Mouse (Mus musculus) thymus, postnatal 25 days (tissue): ENCODE measurements around the gene Rab1a.
"Not testable (repeated sequence)": the region's sequence is repeated elsewhere in the genome, so short reads cannot be mapped to it uniquely, and the experiment has no call there.

Source experiments
- DNase-seq: peaks from one replicate; pipeline ENCODE4 v3.0.0; 2022

The Rab1a gene

GRCm38 (mm10) chr11:20221671-20222070 lies 20.4 kb downstream of the Rab1a start:
- DNase-seq = not testable (repeated sequence)

- no peak for DNase-seq
These were observed 23.0 kb downstream of the Rab1a start for GRCm38 (mm10) chr11:20224196-20224595.

GRCm38 (mm10) chr11:20225938-20226337 lies 24.7 kb downstream of the Rab1a start:
- DNase-seq = no peak

GRCm38 (mm10) chr11:20228666-20229065 lies 27.4 kb downstream of the Rab1a start:
- DNase-seq = no peak

- no peak for DNase-seq
These were observed 28.1 kb downstream of the Rab1a start for GRCm38 (mm10) chr11:20229311-20229710.

- no peak for DNase-seq
These were observed 29.1 kb downstream of the Rab1a start for GRCm38 (mm10) chr11:20230286-20230685.

- no peak for DNase-seq
These were observed 30.1 kb downstream of the Rab1a start for GRCm38 (mm10) chr11:20231128-20231878.

- no peak for DNase-seq
These were observed 31.0 kb downstream of the Rab1a start for GRCm38 (mm10) chr11:20232016-20232755.

GRCm38 (mm10) chr11:20234233-20234632 lies 33.0 kb downstream of the Rab1a start:
- DNase-seq = peak; percentile 20

- no peak for DNase-seq
These were observed 35.8 kb downstream of the Rab1a start for GRCm38 (mm10) chr11:20237018-20237417.

- no peak for DNase-seq
These were observed 36.7 kb downstream of the Rab1a start for GRCm38 (mm10) chr11:20237976-20238375.

- no peak for DNase-seq
These were observed 38.1 kb downstream of the Rab1a start for GRCm38 (mm10) chr11:20239279-20239861.

- DNase-seq = no peak
These were observed 39.1 kb downstream of the Rab1a start for GRCm38 (mm10) chr11:20240331-20240730.

GRCm38 (mm10) chr11:20241311-20241710 lies 40.1 kb downstream of the Rab1a start:
- no peak for DNase-seq

GRCm38 (mm10) chr11:20242366-20243056 lies 41.3 kb downstream of the Rab1a start:
- no peak for DNase-seq

GRCm38 (mm10) chr11:20243214-20243913 lies 42.1 kb downstream of the Rab1a start:
- DNase-seq = no peak

- DNase-seq = no peak
These were observed 43.4 kb downstream of the Rab1a start for GRCm38 (mm10) chr11:20244336-20245290.

- no peak for DNase-seq
These were observed 44.1 kb downstream of the Rab1a start for GRCm38 (mm10) chr11:20245316-20245715.

- DNase-seq = no peak
These were observed 45.4 kb downstream of the Rab1a start for GRCm38 (mm10) chr11:20246616-20247015.

- no peak for DNase-seq
These were observed 46.1 kb downstream of the Rab1a start for GRCm38 (mm10) chr11:20247146-20247855.

GRCm38 (mm10) chr11:20248277-20248676 lies 47.0 kb downstream of the Rab1a start:
- DNase-seq = peak; percentile 62
